15 mouse cellular contexts compared by ENCODE assay signal in the genomic region with DNA sequence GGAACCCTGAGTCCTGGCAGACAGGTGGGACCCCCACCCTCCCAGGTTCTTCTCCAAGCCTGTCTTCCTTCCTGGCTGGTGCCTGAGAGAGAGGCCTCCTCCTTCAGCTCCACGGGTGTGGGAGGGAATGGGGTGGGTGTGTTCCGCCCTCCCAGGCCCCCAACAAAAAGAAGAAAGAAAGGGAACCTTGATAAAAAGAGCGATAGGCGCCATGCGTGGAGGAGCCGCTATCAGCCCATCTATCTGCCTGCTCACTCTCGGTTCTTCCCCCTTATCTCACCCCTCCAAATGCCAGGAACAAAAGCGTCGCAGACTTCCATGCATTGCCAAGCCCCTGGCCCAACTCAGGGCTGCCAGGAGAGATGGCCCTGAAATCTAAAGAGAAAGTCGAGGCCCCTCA. TPM values are rescaled to one million over a fixed set of nuclear protein-coding genes. Genes with fewer than 3 reads are reported as not detected.
DNase-seq lines count a peak whose midpoint lies in the region; ATAC-seq and TF ChIP-seq lines count a peak whose summit lies in the region.
"Had no signal": no experiment of that assay in that cellular context is flagged by ENCODE, and none has a peak within 500 bp of the region (broad histone marks: within the 10 kb centered on the region; RNA-seq: fewer than 3 reads in every experiment).

No protein-coding gene starts in this region.

- WGBS in hindbrain, embryonic 10.5 days = 71% methylated on average over 10 of the region's 10 CpGs
- 66% methylated on average over 10 of the region's 10 CpGs for WGBS in hindbrain, postnatal 0 days
- 58% methylated on average over 9 of the region's 10 CpGs for WGBS in lung, postnatal 0 days
- 67% methylated on average over 10 of the region's 10 CpGs for WGBS in limb, embryonic 13.5 days
- 19% methylated on average over 10 of the region's 10 CpGs for WGBS in liver, embryonic 15.5 days (ENCODE audit: insufficient replicate concordance)

- no peak overlapping the region for H3K4me2 ChIP-seq in hindbrain, postnatal 0 days (ENCODE audit: low read depth, low read length)
- H3K4me2 ChIP-seq in lung, postnatal 0 days (replicated peaks; ENCODE audit: low read depth, low read length) = no peak overlapping the region
- no peak overlapping the region for H3K4me2 ChIP-seq in limb, embryonic 13.5 days (replicated peaks)
- H3K4me2 ChIP-seq in liver, embryonic 15.5 days = peak overlapping the region; percentile 96
- H3K4me2 ChIP-seq: embryonic facial prominence, embryonic 12.5 days; forebrain, embryonic 15.5 days; hindbrain, embryonic 14.5 days; limb, embryonic 12.5 days; midbrain, embryonic 11.5 days had no signal

- TF ChIP-seq EP300 in lung, postnatal 0 days (IDR thresholded peaks at IDR 0.05) = no peak

- H3K27me3 ChIP-seq in hindbrain, embryonic 10.5 days (ENCODE audit: insufficient read depth, poor library complexity, severe bottlenecking) = peaks cover 21% of the 10 kb centered on the region
- no peaks in the 10 kb centered on the region for H3K27me3 ChIP-seq in hindbrain, postnatal 0 days (ENCODE audit: insufficient read depth, low read length)
- no peaks in the 10 kb centered on the region for H3K27me3 ChIP-seq in lung, postnatal 0 days (replicated peaks; ENCODE audit: insufficient read depth, low read length)
- peaks cover 5% of the 10 kb centered on the region; the same call in 1 of the 2 replicates for H3K27me3 ChIP-seq in limb, embryonic 13.5 days
- H3K27me3 ChIP-seq in liver, embryonic 15.5 days = no peaks in the 10 kb centered on the region
- H3K27me3 ChIP-seq: embryonic facial prominence, embryonic 12.5 days; forebrain, embryonic 15.5 days; neural tube, embryonic 12.5 days had no signal

- peaks cover 3% of the 10 kb centered on the region; the same call in 1 of the 2 replicates for H3K36me3 ChIP-seq in hindbrain, embryonic 10.5 days
- no peaks in the 10 kb centered on the region for H3K36me3 ChIP-seq in hindbrain, postnatal 0 days (ENCODE audit: insufficient read depth, low read length)
- H3K36me3 ChIP-seq in lung, postnatal 0 days (ENCODE audit: insufficient read depth, low read length) = no peaks in the 10 kb centered on the region
- no peaks in the 10 kb centered on the region for H3K36me3 ChIP-seq in limb, embryonic 13.5 days
- H3K36me3 ChIP-seq in liver, embryonic 15.5 days (replicated peaks) = peaks cover 72% of the 10 kb centered on the region
- H3K36me3 ChIP-seq: embryonic facial prominence, embryonic 12.5 days; forebrain, embryonic 15.5 days; limb, embryonic 12.5 days; neural tube, embryonic 12.5 days had no signal

- no peak overlapping the region for H3K4me3 ChIP-seq in hindbrain, embryonic 10.5 days
- H3K4me3 ChIP-seq in hindbrain, postnatal 0 days (ENCODE audit: low read length) = no peak overlapping the region
- H3K4me3 ChIP-seq in lung, postnatal 0 days (ENCODE audit: low read depth, low read length) = no peak overlapping the region
- H3K4me3 ChIP-seq in limb, embryonic 13.5 days = no peak overlapping the region
- H3K4me3 ChIP-seq in liver, embryonic 15.5 days (replicated peaks) = peak overlapping the region; percentile 21
- H3K4me3 ChIP-seq: embryonic facial prominence, embryonic 12.5 days; forebrain, embryonic 15.5 days; limb, embryonic 12.5 days; neural tube, embryonic 12.5 days had no signal

- peaks cover 100% of the 10 kb centered on the region for H3K4me1 ChIP-seq in hindbrain, embryonic 10.5 days (replicated peaks)
- 0 out of 2 replicates have a peak, but pooled peaks cover 6% of the 10 kb centered on the region for H3K4me1 ChIP-seq in hindbrain, postnatal 0 days (ENCODE audit: insufficient read depth, low read length)
- peaks cover 4% of the 10 kb centered on the region; the same call in 1 of the 2 replicates for H3K4me1 ChIP-seq in lung, postnatal 0 days (ENCODE audit: insufficient read depth, low read depth, low read length)
- peaks cover 28% of the 10 kb centered on the region for H3K4me1 ChIP-seq in limb, embryonic 13.5 days
- H3K4me1 ChIP-seq in liver, embryonic 15.5 days (replicated peaks) = peaks cover 100% of the 10 kb centered on the region

- no peak for TF ChIP-seq CTCF in hindbrain, postnatal 0 days (IDR thresholded peaks at IDR 0.05; ENCODE audit: low read depth)
- TF ChIP-seq CTCF in lung, postnatal 0 days (IDR thresholded peaks at IDR 0.05) = no peak

- no peak overlapping the region for H3K9ac ChIP-seq in hindbrain, postnatal 0 days (replicated peaks; ENCODE audit: low read length)
- no peak overlapping the region for H3K9ac ChIP-seq in lung, postnatal 0 days (replicated peaks; ENCODE audit: low read depth)
- no peak overlapping the region for H3K9ac ChIP-seq in limb, embryonic 13.5 days
- peak overlapping the region; percentile 7 for H3K9ac ChIP-seq in liver, embryonic 15.5 days
- H3K9ac ChIP-seq: embryonic facial prominence, embryonic 12.5 days; forebrain, embryonic 15.5 days; hindbrain, embryonic 14.5 days; limb, embryonic 12.5 days; neural tube, embryonic 12.5 days had no signal

- no peak for ATAC-seq in hindbrain, postnatal 0 days
- ATAC-seq in lung, postnatal 0 days = no peak
- ATAC-seq in limb, embryonic 13.5 days (ENCODE audit: low FRiP score, low read depth) = no peak
- ATAC-seq in liver, embryonic 15.5 days (ENCODE audit: insufficient read depth) = no peak
- ATAC-seq: forebrain, embryonic 15.5 days had no signal

- no peak for DNase-seq in hindbrain, embryonic 10.5 days (ENCODE audit: low spot score)
- DNase-seq in hindbrain, postnatal 0 days (ENCODE audit: low spot score) = no peak
- no peak for DNase-seq in lung, postnatal 0 days (ENCODE audit: low spot score)
- no peak for DNase-seq in lung, postnatal 10 days
- DNase-seq in cerebellum, adult 8-10 months = no peak
- DNase-seq: layer of hippocampus, postnatal 36 days; spleen, adult 18-20 months had no signal

- peak overlapping the region; percentile 56 for H3K27ac ChIP-seq in hindbrain, embryonic 10.5 days
- H3K27ac ChIP-seq in hindbrain, postnatal 0 days = no peak overlapping the region
- H3K27ac ChIP-seq in lung, postnatal 0 days (ENCODE audit: low read length) = peak overlapping the region; percentile 61; the same call in 1 of the 2 replicates
- H3K27ac ChIP-seq in limb, embryonic 13.5 days = 0 out of 2 replicates have a peak overlapping the region, but pooled peaks have one; percentile 49
- peak overlapping the region; percentile 95 for H3K27ac ChIP-seq in liver, embryonic 15.5 days (replicated peaks)
- H3K27ac ChIP-seq: forebrain, embryonic 15.5 days; hindbrain, embryonic 14.5 days; limb, embryonic 12.5 days; neural tube, embryonic 12.5 days had no signal

- H3K9me3 ChIP-seq in hindbrain, embryonic 10.5 days = no peaks in the 10 kb centered on the region
- H3K9me3 ChIP-seq in hindbrain, postnatal 0 days (ENCODE audit: low read length) = no peaks in the 10 kb centered on the region
- H3K9me3 ChIP-seq in lung, postnatal 0 days (ENCODE audit: low read length) = no peaks in the 10 kb centered on the region
- H3K9me3 ChIP-seq in limb, embryonic 13.5 days = no peaks in the 10 kb centered on the region
- no peaks in the 10 kb centered on the region for H3K9me3 ChIP-seq in liver, embryonic 15.5 days (replicated peaks)
- H3K9me3 ChIP-seq: embryonic facial prominence, embryonic 12.5 days; forebrain, embryonic 15.5 days; limb, embryonic 12.5 days; neural tube, embryonic 12.5 days had no signal

RNA-seq across cellular contexts. Expression of gene Zfpm1, which starts 11.5 kb away (rescaled TPM):
- polyA plus RNA-seq in hindbrain, embryonic 10.5 days (2016; fragmentation: Nextera tagmentation; extraction: Ambion mirVana) = 1.6 and 2.4 TPM in 2 replicates
- total RNA-seq in hindbrain, postnatal 0 days (2014; rRNA removed) = 28.0 and 37.6 TPM in 2 replicates
- polyA plus RNA-seq in hindbrain, postnatal 0 days (2015; fragmentation: Nextera tagmentation; extraction: Ambion mirVana) = 1.5 and 2.0 TPM in 2 replicates
- 1.5 and 1.7 TPM in 2 replicates for polyA plus RNA-seq in lung, postnatal 0 days (2015; fragmentation: Nextera tagmentation; extraction: Ambion mirVana)
- polyA plus RNA-seq in limb, embryonic 13.5 days (2015; fragmentation: Nextera tagmentation; extraction: Ambion mirVana) = 0.80 and 1.1 TPM in 2 replicates
- 12.0 and 14.9 TPM in 2 replicates for polyA plus RNA-seq in liver, embryonic 15.5 days (2015; fragmentation: Nextera tagmentation; extraction: Ambion mirVana)
